Mouse (Mus musculus): Measurements from ENCODE around the gene Med31.

Med31 gene

GRCm38 (mm10) chr11:72215410-72215797 is at the start of gene Med31:
Med31 (minus strand) TSS chr11:72215592.
- peak; percentile 63 to 65 for DNase-seq

- DNase-seq: no peak
Measured at GRCm38 (mm10) chr11:72256441-72256840, 41.0 kb upstream of the Med31 start.

GRCm38 (mm10) chr11:72255629-72256028 is 40.2 kb upstream of the Med31 start:
- DNase-seq: no peak

- DNase-seq: no peak
Measured at GRCm38 (mm10) chr11:72245196-72245753, 29.9 kb upstream of the Med31 start.

- no peak for DNase-seq
Measured at GRCm38 (mm10) chr11:72240062-72240860, 24.9 kb upstream of the Med31 start.

- no peak for DNase-seq
Measured at GRCm38 (mm10) chr11:72234013-72234412, 18.6 kb upstream of the Med31 start.

- DNase-seq: no peak
Measured at GRCm38 (mm10) chr11:72232991-72233390, 17.6 kb upstream of the Med31 start.

GRCm38 (mm10) chr11:72232068-72232467 is 16.7 kb upstream of the Med31 start:
- no peak for DNase-seq

- DNase-seq: no peak
Measured at GRCm38 (mm10) chr11:72228513-72228912, 13.1 kb upstream of the Med31 start.

- DNase-seq: no peak
Measured at GRCm38 (mm10) chr11:72226901-72227300, 11.5 kb upstream of the Med31 start.

- no peak for DNase-seq
Measured at GRCm38 (mm10) chr11:72226020-72226791, 10.8 kb upstream of the Med31 start.

GRCm38 (mm10) chr11:72224865-72225264 is 9.5 kb upstream of the Med31 start:
- DNase-seq: peak; percentile 37 to 78

GRCm38 (mm10) chr11:72223414-72223813 is 8.0 kb upstream of the Med31 start:
- DNase-seq: no peak

GRCm38 (mm10) chr11:72221278-72221677 is 5.9 kb upstream of the Med31 start:
- DNase-seq: peak; percentile 43 to 64

GRCm38 (mm10) chr11:72217116-72217515 is 1.7 kb upstream of the Med31 start:
- no peak for DNase-seq

- peak; percentile 86 to 91 for DNase-seq
Measured at GRCm38 (mm10) chr11:72214591-72215409, 592 bp downstream of the Med31 start.

GRCm38 (mm10) chr11:72207834-72208377 is 7.5 kb downstream of the Med31 start:
- DNase-seq: no peak

GRCm38 (mm10) chr11:72207204-72207833 is 8.1 kb downstream of the Med31 start, which contains the start of the genes 4933427D14Rik and Txndc17:
4933427D14Rik (minus strand) TSS chr11:72207459.
Txndc17 (plus strand) TSS chr11:72207547.
- peak; percentile 75 to 88 for DNase-seq

GRCm38 (mm10) chr11:72206341-72207203 is 8.8 kb downstream of the Med31 start, which contains the start of gene Gm43951:
Gm43951 (minus strand) TSS chr11:72206840.
- peak in 1 of 2 experiments; percentile 23 for DNase-seq

GRCm38 (mm10) chr11:72205256-72205655 is 10.1 kb downstream of the Med31 start:
- DNase-seq: no peak

GRCm38 (mm10) chr11:72203440-72203839 is 12.0 kb downstream of the Med31 start:
- no peak for DNase-seq

Measured in spleen, adult 18-20 months (tissue).